Mouse (Mus musculus): Measurements from ENCODE around the gene Rpl10-ps3.

DNA sequence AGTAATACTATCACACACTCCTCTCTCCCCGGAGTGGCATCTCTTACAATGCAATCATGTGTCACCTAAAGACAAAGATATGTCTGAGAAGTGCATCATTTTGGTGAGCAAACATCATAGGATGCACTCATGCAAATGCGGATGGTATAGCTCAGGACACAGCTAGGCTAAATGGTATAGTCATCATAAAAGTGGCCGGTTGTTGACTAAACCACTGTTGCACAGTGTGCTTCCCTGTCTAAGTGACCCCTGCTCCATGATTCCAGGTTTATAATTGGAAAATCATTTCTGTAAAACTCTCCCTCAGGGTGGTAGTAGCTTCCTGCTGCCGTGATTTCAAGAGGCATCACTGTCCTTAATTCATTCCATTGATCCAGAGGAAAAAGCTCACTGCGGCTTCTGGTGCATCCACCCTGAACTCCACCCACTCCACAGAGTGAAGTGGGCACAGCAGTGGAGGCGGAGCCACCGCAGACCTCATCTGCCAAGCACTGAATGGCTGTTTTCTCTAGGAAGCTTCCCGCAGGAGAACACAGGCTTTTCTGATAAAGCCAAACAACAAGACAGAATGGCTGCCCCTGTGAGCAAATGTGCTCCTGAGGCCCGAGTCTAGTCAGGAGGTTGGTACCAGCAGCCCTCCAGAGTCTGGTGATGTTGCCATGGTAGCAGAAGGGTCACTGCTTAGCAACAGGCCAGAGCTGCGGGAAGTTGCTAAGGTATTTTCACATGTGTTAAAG, 38.9 kb downstream of the Rpl10-ps3 start:
- no peak for TF ChIP-seq POLR2A (IDR thresholded peaks at IDR 0.05; ENCODE audit: extremely low read depth, insufficient read depth, low read length)
- TF ChIP-seq CTCF (IDR thresholded peaks at IDR 0.05; ENCODE audit: low read depth, low read length): no peak
